Mouse (Mus musculus) splenic B cell, adult 2 months (primary cell): ENCODE data around the gene Asic1.
"Not testable (repeated sequence)": the region's sequence is repeated elsewhere in the genome, so short reads cannot be mapped to it uniquely, and the experiment has no call there.

Experiments used
- DNase-seq: peaks from one replicate; pipeline ENCODE4 v3.0.0-alpha.2; 2011; ENCODE audit warnings: low read depth, low spot score
- H3K27me3 ChIP-seq: 2 replicates; pipeline ENCODE4 v1.6.1; 2012; ENCODE audit warnings: mild to moderate bottlenecking, low read length, moderate library complexity, mixed read lengths; ENCODE audit not compliant: control insufficient read depth, poor library complexity, insufficient read depth, severe bottlenecking
- H3K36me3 ChIP-seq: 2 replicates; pipeline ENCODE4 v1.6.1; 2012; ENCODE audit warnings: mild to moderate bottlenecking, low read length, moderate library complexity, mixed read lengths; ENCODE audit not compliant: control insufficient read depth, poor library complexity, insufficient read depth, severe bottlenecking

Gene Asic1

GRCm38 (mm10) chr15:99677089-99677488 lies 6.9 kb downstream of the Asic1 start:
- DNase-seq = no peak
- Histone ChIP-seq H3K36me3 (no peaks in the 10 kb centered on the region), H3K27me3 (no peaks in the 10 kb centered on the region; the same call in 1 of the 2 replicates)

- H3K27me3 ChIP-seq = no peaks in the 10 kb centered on the region; the same call in 1 of the 2 replicates
- DNase-seq = peak; percentile 54
Measured at GRCm38 (mm10) chr15:99678063-99678800, 8.1 kb downstream of the Asic1 start.

DNA sequence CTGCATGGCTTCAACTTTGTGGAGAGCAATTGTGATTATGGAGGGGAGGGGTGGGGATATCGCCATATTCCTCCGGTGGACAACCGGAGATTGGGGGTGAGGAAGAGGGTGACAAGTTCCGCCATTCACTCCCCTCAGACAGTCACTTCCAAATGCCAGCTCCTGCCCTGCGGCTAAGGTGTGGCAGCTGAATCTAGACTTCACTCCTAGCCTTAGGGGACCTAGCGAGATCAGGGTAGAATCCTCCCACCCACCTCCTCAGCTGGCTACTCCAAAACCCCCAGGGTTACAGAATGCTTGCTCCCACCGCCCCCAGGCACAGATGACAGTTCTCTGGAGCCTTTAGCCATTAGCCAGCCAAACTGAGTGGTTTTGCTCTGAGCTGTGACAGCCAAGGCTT lies 8.8 kb downstream of the Asic1 start:
- Histone ChIP-seq H3K27me3 (no peaks in the 10 kb centered on the region; the same call in 1 of the 2 replicates), H3K36me3 (no peaks in the 10 kb centered on the region)
- DNase-seq = no peak

More at GRCm38 (mm10) chr15:99678063-99678800, 8.1 kb downstream of the Asic1 start:
- H3K36me3 ChIP-seq = no peaks in the 10 kb centered on the region

DNA sequence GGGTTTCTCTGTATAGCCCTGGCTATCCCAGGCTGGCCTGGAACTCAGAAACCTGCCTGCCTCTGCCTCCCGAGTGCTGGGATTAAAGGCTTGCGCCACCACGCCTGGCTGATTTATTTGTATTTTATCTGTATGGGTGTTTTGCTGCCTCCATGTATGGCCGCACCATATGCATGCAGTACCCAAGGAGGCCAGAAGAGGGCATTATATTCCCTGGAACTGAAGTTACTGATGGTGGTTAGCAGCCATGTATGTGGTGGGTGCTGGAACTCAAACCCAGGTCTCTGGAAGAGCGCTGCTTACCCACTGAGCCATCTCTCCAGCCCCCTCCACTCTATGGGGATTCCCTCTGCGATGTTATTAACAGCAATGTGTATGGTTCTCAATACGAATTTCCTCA lies 12.7 kb downstream of the Asic1 start:
- peak; percentile 42 for DNase-seq
- H3K27me3 ChIP-seq = no peaks in the 10 kb centered on the region
- no peaks in the 10 kb centered on the region for H3K36me3 ChIP-seq

- no peak for DNase-seq
- H3K36me3 ChIP-seq = no peaks in the 10 kb centered on the region
Measured at GRCm38 (mm10) chr15:99684156-99684555, 14.0 kb downstream of the Asic1 start.

GRCm38 (mm10) chr15:99688712-99689111 lies 18.5 kb downstream of the Asic1 start:
- peak; percentile 66 for DNase-seq
- Histone ChIP-seq H3K27me3 (no peaks in the 10 kb centered on the region), H3K36me3 (no peaks in the 10 kb centered on the region)

More at GRCm38 (mm10) chr15:99684156-99684555, 14.0 kb downstream of the Asic1 start:
- H3K27me3 ChIP-seq = no peaks in the 10 kb centered on the region

DNA sequence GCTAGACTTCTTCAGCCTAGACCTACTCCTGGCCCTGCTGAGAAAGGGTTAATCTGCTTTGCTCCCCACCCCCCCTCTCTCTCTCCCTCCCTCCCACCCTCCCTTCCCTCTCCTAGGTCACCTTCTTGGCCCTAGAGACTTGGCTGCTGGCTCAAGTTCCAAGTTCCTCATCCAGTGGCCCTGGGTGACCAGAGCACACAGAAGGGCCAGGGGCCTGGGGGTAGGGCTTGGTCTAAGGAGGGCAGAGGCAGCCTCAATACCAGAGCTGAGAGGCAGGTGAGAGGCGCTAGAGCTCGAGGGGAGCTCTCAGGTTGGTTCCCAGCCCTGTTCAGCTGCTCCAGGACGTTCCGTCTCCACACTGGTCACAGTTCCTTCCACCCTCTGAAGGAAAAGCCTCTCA lies 20.8 kb downstream of the Asic1 start:
- Histone ChIP-seq H3K27me3 (no peaks in the 10 kb centered on the region), H3K36me3 (no peaks in the 10 kb centered on the region)
- DNase-seq = no peak

GRCm38 (mm10) chr15:99691976-99692375 lies 21.8 kb downstream of the Asic1 start:
- DNase-seq = no peak
- no peaks in the 10 kb centered on the region for H3K27me3 ChIP-seq
- H3K36me3 ChIP-seq = no peaks in the 10 kb centered on the region

DNA sequence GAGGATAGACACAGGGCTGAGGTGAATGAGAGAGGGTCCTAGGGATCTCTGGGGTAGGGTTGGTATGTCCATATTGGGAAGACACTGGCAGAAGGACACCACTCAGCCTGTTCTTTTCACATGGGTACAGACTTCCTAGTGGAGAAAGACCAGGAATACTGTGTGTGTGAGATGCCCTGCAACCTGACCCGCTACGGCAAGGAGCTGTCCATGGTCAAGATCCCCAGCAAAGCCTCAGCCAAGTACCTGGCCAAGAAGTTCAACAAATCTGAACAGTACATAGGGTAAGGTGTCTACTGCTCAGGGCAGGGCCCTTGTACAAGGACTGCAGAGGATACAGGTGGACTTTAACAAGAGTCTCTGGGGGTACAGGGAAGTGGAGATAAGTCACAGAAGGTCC lies 27.1 kb downstream of the Asic1 start:
- no peak for DNase-seq
- Histone ChIP-seq H3K27me3 (no peaks in the 10 kb centered on the region), H3K36me3 (no peaks in the 10 kb centered on the region)

- DNase-seq = peak; percentile 64
- H3K36me3 ChIP-seq = no peaks in the 10 kb centered on the region
Measured at GRCm38 (mm10) chr15:99698533-99699085, 28.4 kb downstream of the Asic1 start.

DNA sequence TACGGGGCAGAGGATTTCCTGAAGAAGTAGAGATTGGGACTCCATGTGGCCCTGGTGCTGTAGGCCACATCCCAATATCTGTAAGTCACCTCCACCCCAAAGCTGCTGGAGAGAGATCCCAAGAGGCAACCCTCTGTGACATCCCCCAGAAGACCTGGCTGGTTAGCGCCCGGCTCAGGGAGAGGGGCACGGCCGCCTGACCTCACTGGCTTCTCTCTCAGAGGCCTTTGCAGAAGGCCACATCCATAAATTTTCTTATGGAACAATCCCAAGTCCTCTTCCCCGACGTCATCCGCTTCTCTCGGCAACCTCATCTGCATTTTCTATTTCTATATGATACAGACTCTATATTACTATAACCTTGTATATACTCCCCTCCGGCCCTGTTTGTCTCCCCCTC lies 29.5 kb downstream of the Asic1 start:
- DNase-seq = no peak
- no peaks in the 10 kb centered on the region for H3K36me3 ChIP-seq
- no peaks in the 10 kb centered on the region for H3K27me3 ChIP-seq

More at GRCm38 (mm10) chr15:99698533-99699085, 28.4 kb downstream of the Asic1 start:
- no peaks in the 10 kb centered on the region for H3K27me3 ChIP-seq

DNA sequence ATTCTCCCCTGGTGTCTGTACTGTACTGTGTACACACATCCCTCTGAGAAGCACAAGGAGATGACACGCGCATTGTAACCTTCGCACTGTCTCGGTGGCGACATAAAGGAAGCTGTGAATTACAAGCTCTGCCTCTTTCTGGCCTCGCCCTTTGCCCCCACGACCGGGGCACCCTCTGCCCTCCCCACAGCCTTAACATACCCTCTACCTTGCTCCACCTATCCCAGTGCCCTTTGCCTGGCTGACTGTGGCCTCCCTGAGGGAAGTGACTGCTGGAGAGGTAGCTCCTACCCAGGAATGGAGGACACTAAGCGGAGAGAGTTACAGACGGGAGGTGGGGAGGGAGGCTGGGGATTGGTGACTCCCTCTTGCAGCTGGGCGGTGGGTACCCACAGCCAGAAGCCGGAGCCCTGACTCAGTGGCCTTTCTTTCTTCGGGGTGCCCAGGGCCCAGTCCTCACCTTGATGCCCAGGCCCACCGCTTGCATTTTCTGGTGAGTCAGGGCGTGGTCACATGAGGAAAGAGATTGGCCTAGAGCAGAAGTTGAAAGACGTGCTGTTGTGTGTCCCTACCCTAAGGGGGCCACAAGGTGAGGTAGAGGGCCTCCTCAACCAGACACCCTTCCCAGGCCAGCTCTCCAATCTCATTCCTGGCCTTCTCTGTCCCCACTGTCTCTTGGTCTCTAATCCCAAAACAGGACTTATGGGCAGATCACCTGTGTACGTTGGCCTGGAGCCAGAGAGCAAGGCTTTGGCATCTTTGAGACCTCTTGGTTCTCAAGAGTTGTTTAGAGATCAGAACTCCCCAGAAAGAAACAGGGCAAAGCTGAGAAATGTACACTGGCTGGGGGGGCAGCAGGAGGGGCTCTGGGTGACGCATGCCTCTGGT lies 30.3 kb downstream of the Asic1 start:
- no peaks in the 10 kb centered on the region for H3K27me3 ChIP-seq
- no peaks in the 10 kb centered on the region for H3K36me3 ChIP-seq
- DNase-seq = no peak

DNA sequence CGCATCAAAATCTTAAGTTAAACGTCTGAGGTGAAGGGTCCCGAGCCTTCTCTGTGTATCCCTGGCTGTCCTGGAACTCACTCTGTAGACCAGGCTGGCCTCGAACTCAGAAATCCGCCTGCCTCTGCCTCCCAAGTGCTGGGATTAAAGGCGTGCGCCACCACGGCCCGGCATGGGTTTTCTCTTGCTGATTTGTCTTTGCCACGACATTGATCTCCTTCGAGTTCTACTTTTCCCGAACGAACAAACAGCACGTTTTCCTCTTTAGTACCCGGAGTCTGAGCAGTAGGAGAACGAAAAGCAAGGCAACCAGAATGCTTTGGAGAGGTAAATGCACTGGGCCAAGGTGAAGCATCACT lies 31.5 kb downstream of the Asic1 start:
- H3K36me3 ChIP-seq, H3K27me3 ChIP-seq, DNase-seq: not testable (repeated sequence)

DNA sequence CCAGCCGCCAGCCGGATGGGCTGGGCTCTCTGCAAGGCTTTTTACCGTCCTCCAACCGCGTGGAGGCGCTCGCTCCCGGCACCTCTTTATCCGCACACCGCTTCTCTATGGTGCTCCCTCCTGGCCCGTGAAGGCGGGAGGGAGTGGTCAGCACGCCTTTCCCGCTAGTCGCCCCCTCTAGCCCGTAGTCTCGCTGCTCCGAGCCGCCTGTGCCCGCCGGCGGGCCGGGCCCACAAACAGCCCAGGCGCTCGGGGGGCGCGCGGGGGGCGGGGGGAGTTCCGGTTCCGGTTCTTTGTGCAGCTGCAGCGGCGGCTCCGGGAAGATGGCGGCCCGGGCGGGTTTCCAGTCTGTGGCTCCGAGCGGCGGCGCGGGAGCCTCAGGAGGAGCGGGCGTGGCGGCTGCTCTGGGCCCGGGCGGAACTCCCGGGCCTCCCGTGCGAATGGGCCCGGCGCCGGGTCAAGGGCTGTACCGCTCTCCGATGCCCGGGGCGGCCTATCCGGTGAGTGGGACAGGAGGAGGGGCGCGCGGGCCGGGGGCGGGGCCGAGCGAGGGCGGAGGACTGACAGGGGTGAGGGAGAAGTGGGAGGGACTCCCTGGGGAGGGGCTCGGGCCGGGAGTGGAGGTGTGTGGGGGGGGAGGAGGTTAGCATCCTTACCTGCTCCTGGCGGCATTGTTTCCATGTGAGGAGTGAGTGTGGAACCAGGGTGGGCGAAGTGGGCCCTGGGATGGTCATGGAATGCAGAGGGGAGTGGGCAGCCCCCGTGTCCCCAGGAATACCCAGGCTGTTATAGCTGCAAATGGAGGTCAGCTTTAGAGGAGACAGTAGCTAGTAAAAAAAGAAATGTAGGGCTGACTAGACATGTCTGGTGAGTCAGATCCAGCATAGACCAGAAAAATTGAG lies 32.1 kb downstream of the Asic1 start, which contains the start of gene Smarcd1:
Gene Smarcd1 (plus strand): TSS at position 131 of the 902 bp plus-strand sequence.
- no peaks in the 10 kb centered on the region for H3K36me3 ChIP-seq
- H3K27me3 ChIP-seq = no peaks in the 10 kb centered on the region
- peak; percentile 93 for DNase-seq
